Mouse (Mus musculus): ENCODE measurements around the gene Kdf1. TPM values are rescaled to one million over a fixed set of nuclear protein-coding genes. Genes with fewer than 3 reads are reported as not detected.

Kdf1 gene
- total RNA-seq, 1 experiment from 2014 or later, result not detected

Other genes with a start within 250 kb of the Kdf1 start
- gene Tmem222, start 241.2 kb upstream of the Kdf1 start, total RNA-seq (2017), result 13.8 to 25.7 TPM (median 19.1 TPM) in 3 replicates
- 10.9 to 11.7 TPM (median 11.3 TPM) in 3 replicates for gene Wdtc1, start 165.5 kb upstream of the Kdf1 start, total RNA-seq (2017)
- 7.0 to 24.9 TPM (median 10.2 TPM) in 3 replicates for gene Slc9a1, start 149.3 kb upstream of the Kdf1 start, total RNA-seq (2017)
- gene Tent5b, start 38.8 kb upstream of the Kdf1 start, total RNA-seq (2017), result not detected in 3 replicates
- not detected in 3 replicates for gene Trnp1, start 20.4 kb upstream of the Kdf1 start, total RNA-seq (2017)
- gene Nudc, start 27.0 kb downstream of the Kdf1 start, total RNA-seq (2017), result 88.6 to 116 TPM (median 99.8 TPM) in 3 replicates
- not detected in 3 replicates for gene Nr0b2, start 34.4 kb downstream of the Kdf1 start, total RNA-seq (2017)
- 30.9 to 41.9 TPM (median 32.6 TPM) in 3 replicates for gene Gpatch3, start 55.8 kb downstream of the Kdf1 start, total RNA-seq (2017)
- gene Gpn2, start 65.4 kb downstream of the Kdf1 start, total RNA-seq (2017), result 6.9 to 18.7 TPM (median 16.5 TPM) in 3 replicates
- 6.3 to 20.1 TPM (median 7.1 TPM) in 3 replicates for gene Sfn, start 83.2 kb downstream of the Kdf1 start, total RNA-seq (2017)
- gene Zdhhc18, start 131.2 kb downstream of the Kdf1 start, total RNA-seq (2017), result 12.8 to 48.9 TPM (median 20.8 TPM) in 3 replicates
- 3.5 to 16.0 TPM (median 5.7 TPM) in 3 replicates for gene Pigv, start 153.7 kb downstream of the Kdf1 start, total RNA-seq (2017)
- gene Arid1a, start 237.8 kb downstream of the Kdf1 start, total RNA-seq (2017), result 30.6 to 80.8 TPM (median 34.0 TPM) in 3 replicates